Mouse (Mus musculus) stomach, embryonic 15.5 days (tissue): ENCODE measurements around the gene Caln1. TPM values are rescaled to one million over a fixed set of nuclear protein-coding genes. Genes with fewer than 3 reads are reported as not detected.

Source experiments
- ATAC-seq: fragments of 200-750 bp; cut with Nextera tagmentation; 2 replicates; pipeline ENCODE4 v1.8.0; 2017; ENCODE audit warnings: low read depth, moderate number of reproducible peaks, moderate TSS enrichment; ENCODE audit not compliant: insufficient read depth, low FRiP score
- H3K27ac ChIP-seq: fragments of 300-500 bp; sonication (generic); 2 replicates; pipeline ENCODE4 v1.5.1; 2015; ENCODE audit warnings: mild to moderate bottlenecking, inconsistent platforms
- H3K27me3 ChIP-seq: fragments of 300-500 bp; sonication (generic); replicated peaks from 2 replicates; pipeline ENCODE4 v1.6.1; 2015; ENCODE audit warnings: inconsistent platforms
- H3K36me3 ChIP-seq: fragments of 300-500 bp; sonication (generic); 2 replicates; pipeline ENCODE4 v1.6.1; 2015; ENCODE audit warnings: inconsistent platforms
- H3K4me1 ChIP-seq: fragments of 300-500 bp; sonication (generic); 2 replicates; pipeline ENCODE4 v1.6.1; 2015; ENCODE audit warnings: inconsistent platforms
- H3K4me2 ChIP-seq: fragments of 300-500 bp; sonication (generic); 2 replicates; pipeline ENCODE4 v1.6.1; 2015; ENCODE audit warnings: mild to moderate bottlenecking, inconsistent platforms
- H3K4me3 ChIP-seq: fragments of 300-500 bp; sonication (generic); replicated peaks from 2 replicates; pipeline ENCODE4 v1.5.1; 2015; ENCODE audit warnings: inconsistent platforms
- H3K9ac ChIP-seq: fragments of 300-500 bp; sonication (generic); 2 replicates; pipeline ENCODE4 v1.6.1; 2015; ENCODE audit warnings: inconsistent platforms
- H3K9me3 ChIP-seq: fragments of 300-500 bp; sonication (generic); 2 replicates; pipeline ENCODE4 v1.6.1; 2016; ENCODE audit warnings: inconsistent platforms
- WGBS: fragments of 180-500 bp; shearing (Covaris S2); methylation state at CpG from one replicate; pipeline ENCODE4 v1.1.7; 2015; 5-methylcytosine and 5-hydroxymethylcytosine counted together
- polyA plus RNA-seq: library from polyadenylated mRNA; unstranded; fragments of >200 nt; fragmentation: Nextera tagmentation; extraction: Ambion mirVana; gene quantifications from 2 replicates; pipeline ENCODE4 v1.2.1, GENCODE M21; 2015

Caln1 gene
- 0.05 and 0.06 TPM in 2 replicates for polyA plus RNA-seq

DNA sequence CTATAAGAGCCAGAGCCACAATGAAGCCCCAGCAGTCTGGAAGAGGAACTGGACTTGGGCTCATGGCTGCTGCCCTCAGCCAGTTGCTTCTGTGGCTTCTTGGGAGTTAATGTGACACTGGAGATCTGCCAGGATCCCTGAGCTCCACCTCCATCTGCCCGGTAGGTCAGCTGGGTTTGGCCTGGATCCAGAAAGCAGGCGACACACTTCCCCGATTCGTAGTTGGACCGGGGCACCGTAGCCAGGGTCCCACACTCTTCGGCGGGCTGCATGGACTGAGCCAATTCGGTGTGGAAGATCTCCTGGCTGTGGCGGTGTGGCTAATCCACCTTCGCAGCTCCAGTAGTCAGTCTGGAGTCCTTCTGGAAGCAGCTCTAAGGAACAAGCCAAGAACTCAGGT is at the start of gene Caln1:
Caln1 (plus strand) TSS at position 219 of the 400 bp plus-strand sequence.
- no peak within 1 kb of the TSS for H3K27ac ChIP-seq
- H3K4me1 ChIP-seq = no peaks in the 10 kb centered on the region
- H3K9ac ChIP-seq = no peak within 1 kb of the TSS
- no peaks in the 10 kb centered on the region for H3K36me3 ChIP-seq
- no peaks in the 10 kb centered on the region for H3K27me3 ChIP-seq
- 63% methylated on average over 11 of the region's 11 CpGs for WGBS
- no peak within 1 kb of the TSS for H3K4me2 ChIP-seq
- H3K4me3 ChIP-seq = no peak within 1 kb of the TSS
- no peak for ATAC-seq
- H3K9me3 ChIP-seq = no peaks in the 10 kb centered on the region

DNA sequence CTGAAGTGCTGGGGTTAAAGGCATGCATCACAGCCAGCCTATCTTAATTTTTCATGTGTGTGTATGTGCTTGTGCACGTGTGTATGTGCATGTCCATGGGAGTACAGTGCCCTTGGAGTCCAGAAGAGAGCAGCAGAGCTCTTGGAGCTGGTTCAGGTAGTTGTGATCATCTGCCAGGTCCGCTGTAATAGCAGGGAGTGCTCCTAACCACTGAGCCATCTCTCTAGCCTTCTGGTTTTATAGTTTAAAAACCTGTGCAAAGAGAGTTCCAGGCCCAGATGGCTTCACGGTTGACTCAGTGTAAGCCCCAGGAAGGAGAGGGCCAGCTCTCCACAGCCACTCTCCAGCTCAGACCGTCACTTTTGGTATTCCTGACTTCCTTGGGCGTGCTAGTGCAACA is 49.5 kb upstream of the Caln1 start:
- no peaks in the 10 kb centered on the region for H3K27me3 ChIP-seq
- H3K4me3 ChIP-seq = no peak overlapping the region
- no peaks in the 10 kb centered on the region for H3K36me3 ChIP-seq
- no peaks in the 10 kb centered on the region for H3K9me3 ChIP-seq
- no peak overlapping the region for H3K4me2 ChIP-seq
- no peaks in the 10 kb centered on the region for H3K4me1 ChIP-seq
- 90% methylated on average over 5 of the region's 5 CpGs for WGBS
- ATAC-seq = no peak
- no peak overlapping the region for H3K27ac ChIP-seq
- no peak overlapping the region for H3K9ac ChIP-seq

DNA sequence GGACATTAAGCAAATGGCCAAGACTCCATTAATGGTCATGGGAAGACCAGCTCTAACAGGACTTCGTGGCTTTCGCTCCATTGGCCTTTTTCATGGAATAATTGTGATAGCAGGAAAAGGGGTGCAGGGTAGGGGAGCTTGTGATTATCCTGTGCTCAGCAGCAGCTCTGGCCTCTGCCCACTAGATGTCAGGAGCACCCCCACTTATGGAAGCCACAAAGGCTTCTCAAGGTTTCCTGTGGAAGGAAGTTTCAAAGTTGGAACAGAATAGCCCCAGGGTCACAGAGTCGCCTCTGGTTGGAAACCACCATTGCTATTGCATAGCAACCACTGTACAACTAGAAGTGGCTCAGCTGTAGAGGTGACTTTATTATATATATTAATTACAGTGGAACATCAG is 48.8 kb upstream of the Caln1 start:
- Histone ChIP-seq H3K4me2 (no peak overlapping the region), H3K4me1 (no peaks in the 10 kb centered on the region), H3K9me3 (no peaks in the 10 kb centered on the region), H3K36me3 (0 out of 2 replicates have a peak, but pooled peaks cover under 1% of the 10 kb centered on the region), H3K9ac (no peak overlapping the region), H3K27me3 (no peaks in the 10 kb centered on the region), H3K27ac (no peak overlapping the region), H3K4me3 (no peak overlapping the region)
- no peak for ATAC-seq
- WGBS = 74% methylated on average over 3 of the region's 3 CpGs

DNA sequence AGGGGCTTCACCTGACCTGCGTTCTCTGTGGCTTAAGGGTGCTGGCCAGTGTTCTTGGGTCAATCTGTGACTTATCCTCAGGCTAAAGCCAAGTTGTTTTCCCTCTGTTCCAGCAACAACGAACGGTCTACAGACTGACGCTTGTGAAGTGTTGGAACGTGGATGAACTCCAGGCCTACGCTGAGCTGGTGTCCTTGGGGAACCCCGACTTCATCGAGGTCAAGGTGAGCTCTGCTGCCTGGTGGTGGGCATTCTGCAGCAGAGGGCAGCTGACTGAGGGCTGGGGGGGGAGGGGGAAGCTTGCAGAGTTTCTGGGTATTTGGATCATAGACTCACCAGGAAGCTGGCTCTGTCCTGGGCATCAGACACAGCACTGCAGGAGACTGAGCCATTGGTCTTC is 43.8 kb upstream of the Caln1 start:
- Histone ChIP-seq H3K4me1 (no peaks in the 10 kb centered on the region), H3K27ac (no peak overlapping the region)
- 95% methylated on average over 8 of the region's 8 CpGs for WGBS

DNA sequence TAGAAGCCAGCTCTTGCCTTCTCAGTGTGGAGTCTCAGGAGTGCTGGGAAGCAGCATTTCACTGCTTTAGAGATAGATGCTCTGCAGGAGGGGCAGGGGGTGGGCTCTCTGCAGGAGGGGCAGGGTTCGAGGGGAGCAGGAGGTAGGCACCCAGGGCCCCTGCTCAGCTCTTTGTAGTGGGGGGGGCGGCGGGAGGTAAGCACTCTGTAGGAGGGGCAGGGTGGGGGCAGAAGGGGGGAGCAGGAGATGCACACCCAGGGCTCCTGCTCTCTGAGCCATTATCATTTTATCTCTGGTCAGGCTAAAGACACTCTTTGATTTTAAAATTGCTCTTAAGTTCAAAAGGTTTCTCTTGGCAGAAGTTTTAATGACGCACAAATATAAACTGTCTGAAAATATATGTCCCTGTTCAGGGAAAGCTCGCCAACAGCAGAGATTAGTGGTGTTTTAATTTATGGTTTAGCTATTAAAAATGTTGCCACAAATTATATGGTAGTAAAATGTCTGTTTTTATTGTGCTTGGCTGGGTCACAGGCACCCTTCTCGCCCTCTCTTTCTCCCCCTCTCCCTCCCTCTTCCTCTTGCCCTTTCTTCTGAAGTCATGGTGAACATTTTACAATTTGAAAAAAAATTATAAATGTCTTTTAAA is 41.5 kb upstream of the Caln1 start:
- Histone ChIP-seq H3K4me1 (no peaks in the 10 kb centered on the region), H3K27me3 (no peaks in the 10 kb centered on the region), H3K4me2 (no peak overlapping the region), H3K36me3 (peaks cover 3% of the 10 kb centered on the region; the same call in 1 of the 2 replicates), H3K4me3 (no peak overlapping the region), H3K27ac (no peak overlapping the region), H3K9me3 (no peaks in the 10 kb centered on the region), H3K9ac (no peak overlapping the region)
- no peak for ATAC-seq
- 64% methylated on average over 6 of the region's 6 CpGs for WGBS

More for the DNA sequence above, 43.8 kb upstream of the Caln1 start:
- no peaks in the 10 kb centered on the region for H3K9me3 ChIP-seq
- no peak overlapping the region for H3K4me2 ChIP-seq
- H3K4me3 ChIP-seq = no peak overlapping the region
- ATAC-seq = no peak
- H3K27me3 ChIP-seq = no peaks in the 10 kb centered on the region
- no peak overlapping the region for H3K9ac ChIP-seq
- peaks cover 3% of the 10 kb centered on the region; the same call in 1 of the 2 replicates for H3K36me3 ChIP-seq

DNA sequence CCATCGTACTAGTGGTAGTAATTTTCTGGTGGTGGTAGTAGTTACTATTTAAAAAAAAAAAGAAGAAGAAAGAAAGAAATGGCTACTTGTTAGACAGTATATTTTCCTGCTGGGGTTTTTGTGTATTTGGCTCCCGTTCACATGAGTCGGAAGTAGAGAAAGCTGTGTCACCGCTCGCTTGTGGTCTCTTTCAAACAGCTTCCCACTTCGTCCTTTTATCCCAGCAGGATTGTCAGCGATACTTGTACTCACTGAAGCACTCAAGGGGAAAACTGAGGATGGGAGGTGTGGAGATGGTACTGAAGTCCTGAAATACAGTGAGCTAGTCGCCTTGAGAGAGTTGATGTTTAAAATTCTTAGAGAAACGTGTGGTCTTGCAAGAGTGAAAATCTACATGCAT is 40.9 kb upstream of the Caln1 start:
- Histone ChIP-seq H3K4me1 (no peaks in the 10 kb centered on the region), H3K27ac (no peak overlapping the region), H3K4me2 (no peak overlapping the region), H3K36me3 (peaks cover 3% of the 10 kb centered on the region; the same call in 1 of the 2 replicates), H3K9me3 (no peaks in the 10 kb centered on the region), H3K27me3 (no peaks in the 10 kb centered on the region), H3K4me3 (no peak overlapping the region), H3K9ac (no peak overlapping the region)
- ATAC-seq = no peak
- WGBS = 83% methylated on average over 9 of the region's 9 CpGs

DNA sequence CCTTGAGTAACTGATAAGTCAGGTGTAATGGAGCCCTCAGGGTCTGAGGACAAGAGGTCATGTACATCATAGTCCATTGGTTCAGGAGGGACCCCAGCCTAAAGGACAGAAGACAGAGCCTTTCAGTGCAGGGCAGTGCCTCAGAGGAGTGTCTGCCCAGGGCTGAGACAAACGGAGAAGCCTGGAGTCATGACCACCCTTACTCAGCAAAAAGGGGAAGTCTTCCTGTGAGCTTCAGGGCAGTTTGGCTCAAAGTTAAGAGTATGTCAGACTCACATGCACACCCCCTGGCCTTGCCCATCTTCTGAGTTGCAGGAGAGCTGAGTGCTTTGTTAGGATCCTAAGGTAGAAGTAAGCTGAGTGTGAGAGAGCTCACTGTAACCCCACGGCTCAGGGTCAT is 39.4 kb upstream of the Caln1 start:
- Histone ChIP-seq H3K27ac (no peak overlapping the region), H3K4me1 (no peaks in the 10 kb centered on the region), H3K4me2 (no peak overlapping the region), H3K27me3 (no peaks in the 10 kb centered on the region), H3K9ac (no peak overlapping the region), H3K36me3 (peaks cover 6% of the 10 kb centered on the region), H3K4me3 (no peak overlapping the region), H3K9me3 (no peaks in the 10 kb centered on the region)
- 57% methylated on average over 2 of the region's 2 CpGs for WGBS
- no peak for ATAC-seq

DNA sequence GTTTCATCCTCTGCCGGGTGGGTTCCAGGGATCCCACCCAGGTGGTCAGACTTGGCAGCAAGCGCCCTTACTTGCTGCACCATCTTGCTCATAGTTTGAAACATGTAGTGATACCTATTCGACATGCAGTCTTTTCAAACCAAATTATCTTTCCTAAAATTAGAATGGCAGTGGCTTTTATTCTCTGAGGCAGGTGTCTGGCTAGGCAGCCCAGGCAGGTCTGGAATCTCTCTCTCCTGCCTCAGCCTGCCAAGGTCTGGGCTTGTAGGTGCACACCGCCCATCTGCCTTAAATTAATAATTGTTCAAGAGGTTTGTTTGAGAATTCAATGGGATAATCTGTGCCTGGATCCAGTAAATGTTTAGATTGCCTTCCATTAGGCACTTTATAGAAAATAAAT is 38.5 kb upstream of the Caln1 start:
- Histone ChIP-seq H3K9me3 (no peaks in the 10 kb centered on the region), H3K9ac (no peak overlapping the region), H3K4me1 (no peaks in the 10 kb centered on the region), H3K27me3 (no peaks in the 10 kb centered on the region), H3K36me3 (peaks cover 10% of the 10 kb centered on the region), H3K4me3 (no peak overlapping the region), H3K4me2 (no peak overlapping the region), H3K27ac (no peak overlapping the region)
- 73% methylated on average over 4 of the region's 4 CpGs for WGBS
- ATAC-seq = no peak

DNA sequence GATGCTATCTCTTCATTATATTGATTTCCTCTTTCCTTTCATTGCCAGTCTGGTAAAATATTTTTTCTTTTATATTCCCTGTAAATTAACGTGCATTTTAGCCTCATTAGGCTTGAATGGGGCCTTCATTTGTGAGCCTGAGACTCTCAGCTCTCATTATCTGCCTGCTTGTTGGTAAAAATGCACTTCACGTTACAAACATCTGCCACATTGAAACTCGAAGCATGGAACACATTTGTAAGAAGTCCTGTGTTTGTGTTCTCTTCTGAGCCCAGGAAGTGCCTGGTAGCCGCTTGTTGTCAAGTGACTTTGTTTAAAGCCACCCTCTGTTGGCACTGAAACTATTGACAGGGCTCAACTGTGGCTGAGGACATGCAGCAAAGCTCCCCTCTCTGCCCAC is 38.0 kb upstream of the Caln1 start:
- WGBS = 64% methylated on average over 4 of the region's 4 CpGs
- H3K4me2 ChIP-seq = no peak overlapping the region

DNA sequence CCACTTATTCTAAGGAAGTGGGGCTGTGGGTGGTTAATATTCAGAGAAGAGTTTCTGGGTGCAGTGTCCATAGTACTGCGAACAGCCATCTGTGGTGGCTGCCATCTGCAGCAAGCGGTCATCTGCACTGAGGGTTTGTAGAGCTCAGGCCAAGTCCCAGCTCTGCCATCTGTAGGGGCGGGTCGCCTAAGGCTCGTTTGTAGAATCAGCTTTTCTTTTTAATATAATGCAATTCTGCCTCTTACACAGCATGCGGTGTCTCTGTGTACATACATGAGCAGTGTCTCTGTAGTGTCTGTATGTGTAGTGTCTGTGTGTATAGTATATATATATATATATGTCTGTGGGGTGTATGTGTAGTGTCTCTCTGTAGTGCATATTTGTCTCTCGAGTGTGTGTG is 35.7 kb upstream of the Caln1 start:
- H3K27ac ChIP-seq = no peak overlapping the region
- no peak for ATAC-seq
- WGBS = 90% methylated on average over 7 of the region's 7 CpGs

More for the DNA sequence above, 38.0 kb upstream of the Caln1 start:
- Histone ChIP-seq H3K9me3 (no peaks in the 10 kb centered on the region), H3K27me3 (no peaks in the 10 kb centered on the region), H3K27ac (no peak overlapping the region), H3K9ac (no peak overlapping the region), H3K4me1 (no peaks in the 10 kb centered on the region), H3K36me3 (peaks cover 10% of the 10 kb centered on the region), H3K4me3 (no peak overlapping the region)
- no peak for ATAC-seq

DNA sequence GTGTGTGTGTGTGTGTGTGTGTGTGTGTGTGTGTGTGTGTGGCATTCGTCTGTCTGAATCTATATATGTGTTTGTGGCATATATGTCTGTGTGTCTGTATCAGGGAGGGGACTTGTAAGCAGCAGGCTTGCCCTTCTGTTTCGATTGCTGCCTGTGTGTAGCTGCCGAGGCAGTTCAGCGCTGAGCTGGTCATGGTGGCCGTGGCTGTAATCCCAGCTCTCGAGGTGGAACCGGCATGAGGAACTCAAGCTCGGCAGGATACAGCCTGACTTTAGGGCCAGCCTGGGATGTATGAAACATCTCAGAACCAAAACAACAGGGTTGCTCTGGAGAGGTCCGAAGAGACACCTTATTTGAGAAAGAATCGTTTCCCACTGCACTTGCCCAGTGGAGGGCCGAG is 35.3 kb upstream of the Caln1 start:
- WGBS = 91% methylated on average over 11 of the region's 11 CpGs
- H3K27ac ChIP-seq = no peak overlapping the region

More for the DNA sequence above, 35.7 kb upstream of the Caln1 start:
- H3K9me3 ChIP-seq = no peaks in the 10 kb centered on the region
- no peak overlapping the region for H3K9ac ChIP-seq
- peaks cover 14% of the 10 kb centered on the region for H3K36me3 ChIP-seq
- no peaks in the 10 kb centered on the region for H3K4me1 ChIP-seq
- no peak overlapping the region for H3K4me2 ChIP-seq
- H3K4me3 ChIP-seq = no peak overlapping the region
- no peaks in the 10 kb centered on the region for H3K27me3 ChIP-seq

DNA sequence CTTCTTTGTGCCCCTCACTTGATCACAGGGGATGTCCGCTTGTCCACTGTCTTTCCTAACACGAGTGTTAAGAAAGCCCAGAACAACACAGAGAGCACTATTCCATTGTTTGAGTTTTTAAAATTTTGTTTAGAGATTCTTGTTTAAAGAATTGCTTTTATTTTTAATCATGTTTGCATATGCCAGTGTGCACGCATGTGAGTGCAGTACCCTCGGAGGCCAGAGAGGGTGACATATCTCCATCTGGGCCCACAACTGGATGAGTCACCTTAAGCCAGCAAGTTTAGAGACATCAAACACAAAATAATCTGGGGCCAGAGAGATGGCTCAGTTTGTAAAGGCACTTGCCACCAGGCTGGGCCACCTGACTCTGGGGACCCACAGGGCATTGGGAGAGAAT is 33.8 kb upstream of the Caln1 start:
- no peak for ATAC-seq
- Histone ChIP-seq H3K4me3 (no peak overlapping the region), H3K9me3 (no peaks in the 10 kb centered on the region), H3K27ac (no peak overlapping the region), H3K27me3 (no peaks in the 10 kb centered on the region), H3K36me3 (peaks cover 14% of the 10 kb centered on the region), H3K9ac (no peak overlapping the region), H3K4me2 (no peak overlapping the region), H3K4me1 (no peaks in the 10 kb centered on the region)
- 93% methylated on average over 4 of the region's 4 CpGs for WGBS

More for the DNA sequence above, 35.3 kb upstream of the Caln1 start:
- no peaks in the 10 kb centered on the region for H3K4me1 ChIP-seq
- H3K9ac ChIP-seq = no peak overlapping the region
- H3K36me3 ChIP-seq = peaks cover 14% of the 10 kb centered on the region
- no peaks in the 10 kb centered on the region for H3K27me3 ChIP-seq
- H3K9me3 ChIP-seq = no peaks in the 10 kb centered on the region
- H3K4me3 ChIP-seq = no peak overlapping the region
- no peak for ATAC-seq
- H3K4me2 ChIP-seq = no peak overlapping the region

DNA sequence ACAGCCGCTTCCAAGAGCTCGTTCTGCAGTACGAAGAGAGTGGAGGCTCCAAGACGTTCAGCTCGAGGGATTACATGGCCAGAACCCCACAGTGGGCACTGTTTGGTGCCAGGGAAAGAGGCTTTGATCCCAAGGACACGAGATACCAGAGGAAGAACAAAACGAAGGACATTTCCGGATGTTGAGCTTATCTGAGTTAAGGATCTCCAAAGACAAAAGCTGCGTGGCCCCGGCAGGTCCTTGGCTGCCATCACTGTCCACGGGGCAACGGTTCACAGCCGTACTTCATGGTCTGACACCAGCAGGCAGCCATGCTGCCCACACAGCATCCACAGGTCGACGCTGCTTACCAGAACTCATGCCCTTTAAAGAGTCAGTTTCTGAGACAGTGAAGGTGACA is 28.6 kb upstream of the Caln1 start:
- 93% methylated on average over 15 of the region's 15 CpGs for WGBS
- H3K27me3 ChIP-seq = no peaks in the 10 kb centered on the region
- H3K4me3 ChIP-seq = no peak overlapping the region
- H3K4me1 ChIP-seq = no peaks in the 10 kb centered on the region
- H3K4me2 ChIP-seq = no peak overlapping the region
- peaks cover 10% of the 10 kb centered on the region for H3K36me3 ChIP-seq
- no peak for ATAC-seq
- no peaks in the 10 kb centered on the region for H3K9me3 ChIP-seq
- H3K9ac ChIP-seq = no peak overlapping the region
- no peak overlapping the region for H3K27ac ChIP-seq
